Mouse (Mus musculus): ENCODE results near the gene Cxcr2. TPM values are rescaled to one million over a fixed set of nuclear protein-coding genes. Genes with fewer than 3 reads are reported as not detected.

Cxcr2 gene
- total RNA-seq, 2 experiments from 2014 or later: 0.12 TPM; not detected in 1

GRCm38 (mm10) chr1:74195961-74196360, 42.2 kb downstream of the Cxcr2 start:
- intact Hi-C loops (cut with DNase I): loop anchor here (5.0 kb wide), 1 partner anchor 294 kb away; no protein-coding TSS in a partner anchor
- DNase-seq: no peak

- intact Hi-C loops (cut with DNase I): loop anchor here (5.0 kb wide), 1 partner anchor 295 kb away; no protein-coding TSS in a partner anchor
- DNase-seq: no peak
Observed at GRCm38 (mm10) chr1:74196621-74197419, 43.0 kb downstream of the Cxcr2 start.

- intact Hi-C loops (cut with DNase I): loop anchor here (5.0 kb wide), 1 partner anchor 296 kb away; no protein-coding TSS in a partner anchor
- no peak for DNase-seq
Observed at GRCm38 (mm10) chr1:74197726-74198470, 44.1 kb downstream of the Cxcr2 start.

DNA sequence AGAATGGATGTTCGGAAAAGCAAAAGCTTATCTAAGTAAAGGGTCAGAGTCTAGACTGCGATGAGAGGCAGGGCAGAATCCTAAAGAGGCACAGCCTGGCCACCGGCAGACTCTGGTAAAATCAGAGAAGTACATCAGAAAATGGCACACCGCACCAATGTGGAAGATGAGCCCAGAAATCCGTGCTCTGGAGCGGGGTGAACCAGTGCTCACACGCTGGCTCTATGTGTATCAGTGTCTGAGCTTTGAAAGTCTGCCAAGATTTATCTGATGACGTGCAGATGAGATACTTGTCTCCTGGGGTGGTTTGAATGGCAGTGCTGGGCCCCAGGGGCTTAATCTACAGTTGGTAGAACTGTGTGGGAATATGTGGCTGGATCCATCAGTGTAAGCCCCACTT, 45.3 kb downstream of the Cxcr2 start:
- intact Hi-C loops (cut with DNase I): loop anchor here (5.0 kb wide), 1 partner anchor 297 kb away; no protein-coding TSS in a partner anchor
- no peak for DNase-seq

DNA sequence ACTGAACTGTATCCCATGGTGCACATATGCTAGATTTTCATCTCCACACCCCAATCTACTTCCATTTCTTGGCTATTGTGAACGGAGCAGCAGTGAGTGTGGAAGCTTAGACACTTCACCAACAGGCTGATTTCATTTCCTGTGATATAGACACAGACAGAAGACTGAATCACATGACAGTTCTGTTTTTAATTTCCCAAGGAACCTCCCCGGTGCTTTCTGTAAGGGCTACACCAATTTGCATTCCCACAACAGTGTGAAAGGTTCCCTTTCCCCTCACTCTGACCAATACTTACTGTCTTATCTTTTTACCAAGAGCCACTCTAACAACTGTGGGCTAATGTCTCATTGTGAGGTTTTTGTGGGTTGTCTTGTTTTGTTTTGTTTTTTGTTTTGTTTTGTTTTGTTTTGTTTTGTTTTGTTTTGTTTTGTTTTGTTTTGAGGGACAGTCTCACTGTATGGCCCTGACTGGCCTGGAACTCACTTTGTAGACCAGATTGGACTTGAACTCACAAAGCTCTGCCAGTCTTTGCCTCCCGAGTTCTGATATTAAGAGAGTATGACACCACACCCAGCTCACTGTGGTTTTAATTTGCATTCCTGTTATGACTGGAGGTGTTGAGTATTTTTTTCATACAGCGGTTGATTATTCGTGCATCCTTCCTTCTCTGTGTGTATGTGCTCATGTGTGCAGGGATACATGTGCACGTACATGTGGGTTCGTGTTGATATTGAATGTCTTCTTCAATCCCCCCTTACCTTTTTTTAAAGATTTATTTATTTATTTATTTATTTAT, 47.5 kb downstream of the Cxcr2 start:
- intact Hi-C loops (cut with DNase I): loop anchor here (10.0 kb wide), 2 partner anchors 54 to 164 kb away; partner anchors contain the start of gene Catip
- DNase-seq: no peak

DNA sequence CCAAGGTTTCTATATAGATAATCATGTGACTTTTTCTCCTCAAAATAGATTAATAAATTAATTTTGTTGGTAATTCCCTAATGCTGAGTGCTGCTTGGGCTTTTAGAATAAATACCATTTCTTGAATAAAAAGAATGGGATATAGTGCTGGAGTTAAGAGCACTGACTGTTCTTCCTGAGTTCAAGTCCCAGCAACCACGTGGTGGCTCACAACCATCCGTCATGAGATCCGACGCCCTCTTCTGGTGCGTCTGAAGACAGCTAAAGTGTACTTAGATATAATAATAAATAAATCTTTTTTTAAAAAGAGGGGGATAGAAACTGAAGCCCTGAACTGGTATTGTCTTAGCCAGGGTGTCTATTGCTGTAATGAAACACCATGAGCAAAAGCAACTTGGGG, 49.7 kb downstream of the Cxcr2 start:
- intact Hi-C loops (cut with DNase I): loop anchor here (10.0 kb wide), 2 partner anchors 51 to 161 kb away; partner anchors contain the start of gene Catip
- no peak for DNase-seq

DNA sequence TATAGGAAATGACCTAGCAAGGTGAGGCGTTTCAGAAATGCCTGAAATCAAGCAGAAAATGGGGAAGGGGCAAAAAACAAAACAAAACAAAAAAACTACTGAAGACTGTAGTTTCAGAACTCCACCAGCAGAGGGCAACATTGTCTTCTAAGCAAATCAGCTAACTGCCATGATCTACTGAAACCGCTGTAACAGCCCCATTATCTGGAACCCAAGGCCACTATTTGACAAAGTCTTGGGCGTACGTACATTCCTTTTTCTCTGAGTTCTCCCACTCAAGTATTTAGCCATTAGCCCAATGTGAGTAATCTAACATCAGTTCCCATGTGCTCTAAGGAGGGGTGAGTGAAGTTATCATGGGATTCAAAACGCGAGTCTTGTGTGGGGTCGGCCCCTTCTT, 52.1 kb downstream of the Cxcr2 start:
- intact Hi-C loops (cut with DNase I): loop anchor here (10.0 kb wide), 2 partner anchors 49 to 159 kb away; partner anchors contain the start of gene Catip
- DNase-seq: no peak

- intact Hi-C loops (cut with DNase I): loop anchor here (10.0 kb wide), 2 partner anchors 48 to 158 kb away; partner anchors contain the start of gene Catip
- DNase-seq: no peak
Observed at GRCm38 (mm10) chr1:74206642-74207041, 52.9 kb downstream of the Cxcr2 start.

GRCm38 (mm10) chr1:74207906-74208305, 54.1 kb downstream of the Cxcr2 start:
- intact Hi-C loops (cut with DNase I): loop anchor here (10.0 kb wide), 2 partner anchors 47 to 157 kb away; partner anchors contain the start of gene Catip
- DNase-seq: peak; percentile 13

- no peak for DNase-seq
- intact Hi-C loops (cut with DNase I): loop anchor here (10.0 kb wide), 2 partner anchors 46 to 156 kb away; partner anchors contain the start of gene Catip
Observed at GRCm38 (mm10) chr1:74208941-74209340, 55.2 kb downstream of the Cxcr2 start.

Small RNA genes lying within 50 kb of the gene (microRNA-seq; reads per million reads assigned to microRNA genes)
- not detected for gene Mir1928

Other genes with a start within 250 kb of the Cxcr2 start
- gene Tns1, start 29.5 kb upstream of the Cxcr2 start, total RNA-seq (2021): 10 to 100 TPM; 19.6 to 21.4 TPM
- gene Rufy4, start 28.4 kb upstream of the Cxcr2 start, total RNA-seq (2021): under 1 TPM in 1 of 2 experiments, not detected in 1; 0.20 TPM
- not detected for gene Cxcr1, start 40.6 kb downstream of the Cxcr2 start, total RNA-seq (2021)
- gene Arpc2, start 82.1 kb downstream of the Cxcr2 start, total RNA-seq (2021): 100 to 1,000 TPM; 333 to 372 TPM
- gene Gpbar1, start 124.6 kb downstream of the Cxcr2 start, total RNA-seq (2021): not detected
- 100 to 1,000 TPM; 122 to 124 TPM for gene Aamp, start 130.7 kb downstream of the Cxcr2 start, total RNA-seq (2021)
- 10 to 100 TPM; 98.6 to 99.4 TPM for gene Pnkd, start 130.9 kb downstream of the Cxcr2 start, total RNA-seq (2021)
- 1 to 10 TPM; 5.2 to 5.3 TPM for gene Tmbim1, start 151.6 kb downstream of the Cxcr2 start, total RNA-seq (2021)
- 1 to 10 TPM in 1 of 2 experiments, under 1 TPM in 1; 0.74 to 1.1 TPM for gene Catip, start 208.1 kb downstream of the Cxcr2 start, total RNA-seq (2021)
- gene Slc11a1, start 221.2 kb downstream of the Cxcr2 start, total RNA-seq (2021): 1 to 10 TPM; 1.2 to 2.2 TPM
- gene Ctdsp1, start 237.5 kb downstream of the Cxcr2 start, total RNA-seq (2021): 10 to 100 TPM; 19.2 to 20.8 TPM